19 mouse cellular contexts compared by ENCODE assay signal in genomic region chr2:93807440-93807839, GRCm38 (mm10). TPM values are rescaled to one million over a fixed set of nuclear protein-coding genes. Genes with fewer than 3 reads are reported as not detected.
DNase-seq lines count a peak whose midpoint lies in the region; ATAC-seq and TF ChIP-seq lines count a peak whose summit lies in the region.
"Had no signal": no experiment of that assay in that cellular context is flagged by ENCODE, and none has a peak within 500 bp of the region (broad histone marks: within the 10 kb centered on the region; RNA-seq: fewer than 3 reads in every experiment).

No protein-coding gene starts in this region.

- H3K4me3 ChIP-seq in gastrocnemius, adult 2 months: no peak overlapping the region
- H3K4me3 ChIP-seq: embryonic facial prominence, embryonic 13.5 days; forebrain, embryonic 13.5 days; forebrain, embryonic 15.5 days had no signal

- peak overlapping the region; percentile 66; the same call in 1 of the 2 replicates for H3K27ac ChIP-seq in gastrocnemius, adult 2 months
- H3K27ac ChIP-seq: embryonic facial prominence, embryonic 13.5 days; forebrain, embryonic 13.5 days; forebrain, embryonic 15.5 days had no signal

- DNase-seq in cerebellum, adult 11-12 months: peak; percentile 18
- DNase-seq in cerebellum, postnatal 10 days: peak; percentile 47 to 59
- DNase-seq in cerebellum, adult 8-10 months: no peak
- DNase-seq in cerebellum, postnatal 25 days: peak; percentile 15 to 16
- no peak for DNase-seq in cerebellum, postnatal 4 days (ENCODE audit: low spot score in 2 of 2)
- no peak for DNase-seq in gastrocnemius, adult 2 months
- no peak for DNase-seq in gastrocnemius, postnatal 36 days
- DNase-seq: adrenal gland, adult 8-10 months; adrenal gland, postnatal 14 days; adrenal gland, postnatal 36 days; B cell, adult 2 months; forebrain, postnatal 0 days had no signal

- no peak for TF ChIP-seq CTCF in gastrocnemius, adult 2 months (IDR thresholded peaks at IDR 0.05)

- intact Hi-C loops in gastrocnemius, adult 2 months (cut with DNase I): no loop called here
- intact Hi-C loops in gastrocnemius, postnatal 36 days (cut with DNase I): no loop called here

- no peak for ATAC-seq in cerebellum, adult (ENCODE audit: insufficient number of reproducible peaks, low FRiP score, low TSS enrichment)
- ATAC-seq: activated CD4-positive, CD25-positive, alpha-beta regulatory T cell, adult 4 months; CD4-positive, CD25-positive, alpha-beta regulatory T cell, adult 4 months; forebrain, embryonic 13.5 days; forebrain, embryonic 15.5 days; forebrain, postnatal 0 days; Patski had no signal

RNA-seq across cellular contexts. Expression of gene Ext2, which starts 14.9 kb away (rescaled TPM):
- 10 to 100 TPM; 39.6 to 41.5 TPM for total RNA-seq in gastrocnemius, adult 2 months (2021)
- total RNA-seq in gastrocnemius, postnatal 36 days (2021): 10 to 100 TPM; 32.8 to 35.2 TPM

RNA-seq across cellular contexts. Expression of gene Accs, which starts 42.3 kb away (rescaled TPM):
- total RNA-seq in gastrocnemius, adult 2 months (2021): 1 to 10 TPM; 1.7 to 2.2 TPM
- 1 to 10 TPM; 3.2 to 4.0 TPM for total RNA-seq in gastrocnemius, postnatal 36 days (2021)

Comparison
In these comparisons a context has a peak if more than half of its experiments do, and no peak if none do; other contexts are left out.
1. DNase-seq: peak in cerebellum, adult 11-12 months (single experiment), cerebellum, postnatal 10 days (2 of 2) and cerebellum, postnatal 25 days (2 of 2); none in cerebellum, adult 8-10 months (single experiment), cerebellum, postnatal 4 days (0 of 2), gastrocnemius, adult 2 months (single experiment) and gastrocnemius, postnatal 36 days (0 of 2).